Mouse (Mus musculus) hindbrain, postnatal 0 days (tissue): ENCODE data around the gene Topaz1. TPM values are rescaled to one million over a fixed set of nuclear protein-coding genes. Genes with fewer than 3 reads are reported as not detected.
"Not testable (repeated sequence)": the region's sequence is repeated elsewhere in the genome, so short reads cannot be mapped to it uniquely, and the experiment has no call there.

Experiments
- ATAC-seq: fragments of 200-750 bp; cut with Nextera tagmentation; 2 replicates; pipeline ENCODE4 v1.8.0; 2017; ENCODE audit warnings: mild to moderate bottlenecking, moderate TSS enrichment, moderate library complexity
- DNase-seq: peaks from one replicate; pipeline ENCODE4 v3.0.0-alpha.2; 2015; ENCODE audit warnings: low spot score
- H3K27ac ChIP-seq: fragments of 300-500 bp; sonication (generic); 2 replicates; pipeline ENCODE4 v1.5.1; 2014; ENCODE audit warnings: mild to moderate bottlenecking
- H3K27me3 ChIP-seq: fragments of 300-500 bp; sonication (generic); 2 replicates; pipeline ENCODE4 v1.6.1; 2014; ENCODE audit warnings: low read length, mixed read lengths; ENCODE audit not compliant: insufficient read depth
- H3K36me3 ChIP-seq: fragments of 300-500 bp; sonication (generic); 2 replicates; pipeline ENCODE4 v1.6.1; 2014; ENCODE audit warnings: low read length, mixed read lengths; ENCODE audit not compliant: insufficient read depth
- H3K4me1 ChIP-seq: fragments of 300-500 bp; sonication (generic); 2 replicates; pipeline ENCODE4 v1.6.1; 2014; ENCODE audit warnings: antibody characterized with exemption, low read length, mixed read lengths; ENCODE audit not compliant: insufficient read depth
- H3K4me2 ChIP-seq: fragments of 300-500 bp; sonication (generic); 2 replicates; pipeline ENCODE4 v1.6.1; 2014; ENCODE audit warnings: low read depth, mild to moderate bottlenecking, low read length, moderate library complexity, mixed read lengths
- H3K4me3 ChIP-seq: fragments of 300-500 bp; sonication (generic); 2 replicates; pipeline ENCODE4 v1.5.1; 2014; ENCODE audit warnings: low read length
- H3K9ac ChIP-seq: fragments of 300-500 bp; sonication (generic); replicated peaks from 2 replicates; pipeline ENCODE4 v1.6.1; 2014; ENCODE audit warnings: mild to moderate bottlenecking, low read length, moderate library complexity, mixed read lengths
- H3K9me3 ChIP-seq: fragments of 300-500 bp; sonication (generic); 2 replicates; pipeline ENCODE4 v1.6.1; 2016; ENCODE audit warnings: low read length, mixed read lengths
- CTCF ChIP-seq: IDR thresholded peaks from 2 replicates; pipeline ENCODE4 v1.5.1; 2016; ENCODE audit warnings: antibody characterized with exemption, control low read depth, low read depth
- WGBS: fragments of 180-500 bp; shearing (Covaris S2); extraction: QIAGEN DNeasy Blood & Tissue Kit; methylation state at CpG from one replicate; pipeline ENCODE4 v1.1.7; 2014; 5-methylcytosine and 5-hydroxymethylcytosine counted together
- polyA plus RNA-seq: library from polyadenylated mRNA; unstranded; fragments of >200 nt; fragmentation: Nextera tagmentation; extraction: Ambion mirVana; gene quantifications from 2 replicates; pipeline ENCODE4 v1.2.1, GENCODE M21; 2015
- total RNA-seq: library from RNA; depleted of rRNA; stranded (reverse); fragments of >200 nt; gene quantifications from 2 replicates; pipeline ENCODE4 v1.2.3, GENCODE M21; 2014; rRNA removed

The Topaz1 gene
- total and polyA plus RNA-seq, 2 experiments from 2014 or later = not detected

DNA sequence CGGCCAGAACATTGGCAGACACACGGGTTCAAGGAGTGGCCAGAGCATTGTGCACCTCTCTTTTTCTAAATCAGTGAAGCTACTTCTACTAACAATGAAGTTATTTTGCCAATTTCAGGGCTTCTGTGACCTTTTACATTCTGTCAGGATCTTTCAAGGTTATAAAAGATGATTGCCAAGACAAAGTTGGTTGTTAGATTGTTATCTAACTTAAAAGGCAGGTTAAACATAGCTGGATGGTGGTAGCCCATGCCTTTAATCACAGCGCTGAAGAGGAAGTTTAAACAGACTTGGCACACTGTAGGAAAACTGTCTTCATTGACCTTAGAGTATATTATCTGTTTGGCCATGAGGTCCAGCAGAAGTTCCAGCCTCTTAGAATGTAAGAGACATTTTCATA is 98.5 kb downstream of the Topaz1 start:
- Histone ChIP-seq H3K9ac (no peak overlapping the region), H3K27me3 (no peaks in the 10 kb centered on the region), H3K36me3 (peaks cover 9% of the 10 kb centered on the region; the same call in 1 of the 2 replicates), H3K9me3 (no peaks in the 10 kb centered on the region), H3K4me2 (no peak overlapping the region), H3K27ac (no peak overlapping the region), H3K4me1 (no peaks in the 10 kb centered on the region), H3K4me3 (no peak overlapping the region)
- TF ChIP-seq CTCF = no peak
- WGBS = 88% methylated on average over 3 of the region's 3 CpGs
- ATAC-seq (no peak), DNase-seq (no peak)

DNA sequence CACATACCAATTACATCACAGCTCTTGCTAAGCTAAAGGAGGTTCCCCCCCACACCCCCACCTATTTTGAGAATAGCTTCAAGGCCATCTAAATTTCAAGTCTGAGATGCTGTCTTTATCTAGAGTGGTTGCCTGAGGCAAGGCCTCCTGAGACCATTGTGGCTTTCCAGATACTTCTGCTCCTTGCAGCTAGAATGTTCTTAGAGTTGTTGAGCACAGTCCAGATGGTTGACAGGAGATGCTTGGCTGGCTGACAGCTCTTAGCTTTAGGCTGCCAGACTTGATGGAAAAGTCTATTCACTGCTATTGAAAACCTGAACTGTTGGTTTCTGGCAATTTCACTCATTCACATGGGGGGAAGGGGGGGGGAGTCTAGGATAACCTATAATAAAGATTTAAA is 99.0 kb downstream of the Topaz1 start:
- Histone ChIP-seq H3K36me3 (peaks cover 9% of the 10 kb centered on the region; the same call in 1 of the 2 replicates), H3K4me2 (no peak overlapping the region), H3K4me1 (no peaks in the 10 kb centered on the region), H3K9me3 (no peaks in the 10 kb centered on the region), H3K4me3 (no peak overlapping the region), H3K27me3 (no peaks in the 10 kb centered on the region), H3K9ac (no peak overlapping the region), H3K27ac (no peak overlapping the region)
- no peak for TF ChIP-seq CTCF
- ATAC-seq = no peak
- peak; percentile 43 for DNase-seq

- H3K9me3 ChIP-seq, H3K4me1 ChIP-seq, H3K27me3 ChIP-seq, H3K27ac ChIP-seq, H3K9ac ChIP-seq, H3K4me3 ChIP-seq, ATAC-seq, DNase-seq, H3K4me2 ChIP-seq: not testable (repeated sequence)
- 96% methylated on average over 7 of the region's 8 CpGs for WGBS
- peaks cover 20% of the 10 kb centered on the region for H3K36me3 ChIP-seq
These were observed 100.7 kb downstream of the Topaz1 start for GRCm38 (mm10) chr9:122847811-122848311.

Other genes with a start within 250 kb of the Topaz1 start
- gene Tcaim, start 58.2 kb downstream of the Topaz1 start, total RNA-seq = 8.4 and 13.5 TPM in 2 replicates
- gene Tcaim, start 58.2 kb downstream of the Topaz1 start, polyA plus RNA-seq = 6.7 and 7.1 TPM in 2 replicates
- gene Gm35549, start 96.7 kb downstream of the Topaz1 start, total RNA-seq = not detected in 2 replicates
- 0.30 TPM in 1 of 2 replicates, not detected in the other for gene Gm35549, start 96.7 kb downstream of the Topaz1 start, polyA plus RNA-seq
- 138 and 155 TPM in 2 replicates for gene Zfp445, start 118.7 kb downstream of the Topaz1 start, total RNA-seq
- gene Zfp445, start 118.7 kb downstream of the Topaz1 start, polyA plus RNA-seq = 63.3 and 68.1 TPM in 2 replicates
- gene Zkscan7, start 138.3 kb downstream of the Topaz1 start, total RNA-seq = 4.5 and 6.3 TPM in 2 replicates
- gene Zkscan7, start 138.3 kb downstream of the Topaz1 start, polyA plus RNA-seq = 1.3 and 1.9 TPM in 2 replicates
- gene Zfp105, start 175.7 kb downstream of the Topaz1 start, total RNA-seq = 3.6 and 9.2 TPM in 2 replicates
- 8.1 and 8.9 TPM in 2 replicates for gene Zfp105, start 175.7 kb downstream of the Topaz1 start, polyA plus RNA-seq
- gene 1110059G10Rik, start 203.7 kb downstream of the Topaz1 start, total RNA-seq = 7.9 and 13.4 TPM in 2 replicates
- 35.0 and 35.7 TPM in 2 replicates for gene 1110059G10Rik, start 203.7 kb downstream of the Topaz1 start, polyA plus RNA-seq
- 26.6 and 30.0 TPM in 2 replicates for gene Kif15, start 203.7 kb downstream of the Topaz1 start, total RNA-seq
- 13.5 and 13.8 TPM in 2 replicates for gene Kif15, start 203.7 kb downstream of the Topaz1 start, polyA plus RNA-seq